Mouse (Mus musculus) small intestine, adult 2 months (tissue): ENCODE results near the gene Plp2.

Source experiments
- CTCF ChIP-seq: fragments of 200-500 bp; IDR thresholded peaks from 2 replicates; pipeline ENCODE4 v1.5.1; 2012; ENCODE audit warnings: low read depth, mild to moderate bottlenecking, control low read depth, inconsistent platforms, low read length, moderate library complexity, mixed read lengths; ENCODE audit not compliant: insufficient replicate concordance, insufficient read length; ENCODE audit errors: extremely low read depth
- POLR2A ChIP-seq: fragments of 200-500 bp; IDR thresholded peaks from 2 replicates; pipeline ENCODE4 v1.6.1; 2012; ENCODE audit warnings: low read depth, mild to moderate bottlenecking, control low read depth, inconsistent platforms, low read length, moderate library complexity

DNA sequence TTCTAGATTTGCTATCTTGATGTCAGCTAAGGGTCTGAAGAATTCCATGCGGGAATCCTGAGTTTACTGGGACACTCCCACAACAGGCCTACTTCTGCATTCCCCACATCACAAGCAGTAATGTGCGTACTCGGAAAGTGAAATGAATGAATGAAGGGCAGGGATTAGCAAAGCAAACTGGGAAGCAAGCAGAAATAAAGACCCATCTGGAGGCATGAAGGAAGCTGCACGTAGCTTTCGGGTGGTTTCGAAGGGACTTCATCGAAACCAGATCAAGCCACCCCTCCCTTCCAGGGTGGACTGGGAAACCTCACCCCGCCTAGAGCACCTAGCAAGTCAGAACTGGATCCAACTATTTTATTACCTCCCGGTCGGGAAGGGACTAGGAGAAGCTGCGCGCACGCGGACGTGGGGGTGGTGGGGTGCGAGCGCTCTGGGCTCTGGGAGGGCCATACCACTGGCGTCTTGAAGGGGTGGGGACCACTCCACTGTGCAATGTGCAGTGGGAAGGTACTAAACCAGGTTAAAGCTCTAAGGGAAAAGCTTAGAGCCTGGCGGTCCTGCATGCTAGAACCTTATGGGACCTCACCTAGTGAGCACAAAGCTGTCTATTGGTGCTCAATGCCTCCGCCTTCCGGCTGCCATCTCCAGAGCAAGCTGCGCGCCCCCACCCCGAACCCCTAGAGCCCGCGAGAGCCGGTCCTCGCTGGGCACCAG is 3.3 kb upstream of the Plp2 start:
- TF ChIP-seq CTCF, result no peak
- TF ChIP-seq POLR2A, result peak; percentile 16; the same call in 1 of the 2 replicates
